Mouse (Mus musculus) bone marrow, adult 2 months (tissue): ENCODE data around the gene Stard3.

Experiments
- CTCF ChIP-seq: fragments of 200-500 bp; IDR thresholded peaks from 2 replicates; pipeline ENCODE4 v1.5.1; 2011; ENCODE audit warnings: low read length, control low read depth; ENCODE audit not compliant: control insufficient read depth, insufficient read depth
- POLR2A ChIP-seq: fragments of 200-500 bp; IDR thresholded peaks from 2 replicates; pipeline ENCODE4 v1.6.1; 2011; ENCODE audit warnings: low read depth, mild to moderate bottlenecking, control low read depth, low read length, borderline replicate concordance; ENCODE audit not compliant: control insufficient read depth

- TF ChIP-seq CTCF (no peak), POLR2A (no peak)
Measured at GRCm38 (mm10) chr11:98354445-98354844, 3.7 kb upstream of the Stard3 start.
